Mouse (Mus musculus): Measurements from ENCODE around the gene Aox3.

DNA sequence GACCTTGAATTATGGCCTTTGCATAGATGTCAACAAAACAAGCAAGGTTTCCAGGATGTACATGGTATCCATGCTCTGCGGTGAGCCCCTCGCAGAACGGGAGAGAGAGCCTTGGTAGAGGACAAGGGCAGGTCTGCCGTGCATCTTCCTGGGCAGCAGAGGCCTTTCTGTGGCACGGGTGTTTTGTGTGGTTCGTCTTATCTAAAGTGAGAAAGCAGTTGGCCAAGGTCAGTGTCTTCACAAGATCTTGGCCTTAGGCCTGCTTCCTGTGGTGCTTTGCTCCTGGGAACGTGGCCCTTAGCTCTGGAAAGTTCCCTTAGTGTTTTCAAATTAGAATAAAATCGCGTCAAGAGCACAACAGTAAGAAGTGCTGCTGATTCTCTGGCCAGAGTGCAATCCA is 41.9 kb upstream of the Aox3 start:
- TF ChIP-seq EP300 (IDR thresholded peaks at IDR 0.05; ENCODE audit: low read depth in 1 of 2, low read length in 2 of 2), result no peak
- no peak for TF ChIP-seq NELFE (IDR thresholded peaks at IDR 0.05; ENCODE audit: low read depth, low read length)
- TF ChIP-seq CTCF (IDR thresholded peaks at IDR 0.05 in 2 of 3, conservative IDR thresholded peaks at IDR 0.05 in 1 of 3; ENCODE audit: control insufficient read depth in 1 of 3, insufficient read depth in 1 of 3, low read depth in 2 of 3, low read length in 3 of 3, poor library complexity in 1 of 3, severe bottlenecking in 1 of 3), result no peak
- TF ChIP-seq TBP (IDR thresholded peaks at IDR 0.05; ENCODE audit: low read depth, low read length), result no peak
- no peak for TF ChIP-seq POLR2A (IDR thresholded peaks at IDR 0.05; ENCODE audit: control insufficient read depth in 1 of 2, insufficient read depth in 1 of 2, low read depth in 1 of 2, low read length in 2 of 2, poor library complexity in 1 of 2)
- TF ChIP-seq E2F4 (IDR thresholded peaks at IDR 0.05; ENCODE audit: borderline replicate concordance, low read depth, low read length), result no peak
- TF ChIP-seq CHD1 (IDR thresholded peaks at IDR 0.05; ENCODE audit: low read depth, low read length), result no peak
- TF ChIP-seq KAT2A (conservative IDR thresholded peaks at IDR 0.05; ENCODE audit: low read depth, low read length), result no peak
- no peak for TF ChIP-seq UBTF (IDR thresholded peaks at IDR 0.05; ENCODE audit: borderline replicate concordance, insufficient read depth, low read depth, low read length)
- TF ChIP-seq MAX (IDR thresholded peaks at IDR 0.05; ENCODE audit: low read length), result no peak
- no peak for TF ChIP-seq GATA1 (IDR thresholded peaks at IDR 0.05; ENCODE audit: low read depth, low read length)
- TF ChIP-seq CHD2 (IDR thresholded peaks at IDR 0.05; ENCODE audit: low read length), result no peak

Measured in MEL (cell line).